Mouse (Mus musculus): ENCODE measurements at regions not wholly inside any gene's neighbourhood (a gene's known extent, or its start where the extent isn't known, plus 50 kb on each side); places are given as distances from the start of the nearest gene placed in this dataset.

DNA sequence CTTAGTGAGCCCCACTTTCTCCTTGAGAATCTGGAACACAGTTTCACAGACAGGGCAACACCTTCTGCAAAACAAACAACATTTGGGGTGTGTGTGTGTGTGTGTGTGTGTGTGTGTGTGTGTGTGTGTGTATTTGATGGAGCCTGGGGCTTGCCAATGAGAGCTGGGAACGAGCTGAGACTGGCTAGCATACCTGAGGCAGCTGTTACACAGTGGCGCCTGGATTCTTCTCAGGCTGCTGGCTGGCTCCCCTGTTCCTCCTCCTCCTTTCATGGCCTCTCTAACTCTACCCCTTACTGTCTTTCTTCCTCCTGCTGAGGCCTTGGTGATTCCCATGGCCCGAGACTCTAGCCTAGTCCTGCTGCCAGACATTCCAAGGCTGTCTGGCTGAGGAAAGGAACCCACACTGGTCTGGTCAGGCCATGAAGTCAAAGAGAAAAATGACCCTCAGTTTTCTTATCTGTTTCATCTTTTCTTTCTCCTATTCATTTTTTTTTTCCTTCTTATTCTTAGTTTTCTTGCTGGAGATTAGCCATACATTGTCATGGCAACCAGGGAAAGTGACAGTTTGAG lies 79.6 kb upstream of the Sem1 start:
- no peak for DNase-seq (ENCODE audit: low read depth, low spot score)

DNA sequence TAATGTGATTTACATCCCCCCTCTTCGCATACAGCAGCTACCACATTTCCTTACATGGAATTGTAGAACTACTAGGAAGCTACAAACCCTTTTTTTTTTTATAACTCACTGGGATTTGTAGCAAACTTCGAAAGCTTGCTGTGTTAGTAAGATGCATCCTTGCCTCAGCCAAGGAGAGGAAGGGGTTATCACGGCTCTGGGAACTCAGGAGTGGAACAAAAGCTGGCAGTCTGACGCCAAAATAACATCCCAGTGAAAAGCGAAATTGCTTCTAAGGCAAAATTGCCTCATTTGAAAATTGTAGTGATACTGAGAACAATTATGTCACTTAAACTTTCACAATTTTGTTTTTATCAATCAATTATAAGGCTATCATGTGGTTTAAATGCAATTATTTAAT lies 81.6 kb upstream of the Sem1 start:
- DNase-seq (ENCODE audit: low read depth, low spot score): no peak

DNA sequence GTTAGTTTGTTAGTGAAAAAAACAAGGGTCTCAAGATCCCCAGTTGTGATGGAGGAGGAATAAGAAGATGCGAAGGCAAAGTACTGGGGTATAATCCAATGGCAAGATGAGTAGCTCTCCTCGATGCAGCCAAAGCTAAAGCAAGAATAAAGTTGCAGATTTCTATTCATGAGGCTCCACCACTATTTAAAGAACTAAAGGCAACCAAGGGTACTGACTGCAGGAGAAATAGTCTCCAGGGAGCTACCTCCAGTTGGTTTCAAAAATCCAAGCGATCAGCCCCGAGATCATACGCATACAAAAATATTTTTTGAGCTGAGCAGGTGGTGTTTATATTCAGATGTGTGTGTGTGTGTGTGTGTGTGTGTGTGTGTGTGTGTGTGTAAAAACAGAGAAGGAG lies 88.3 kb upstream of the Sem1 start:
- DNase-seq (ENCODE audit: low read depth, low spot score): no peak

DNA sequence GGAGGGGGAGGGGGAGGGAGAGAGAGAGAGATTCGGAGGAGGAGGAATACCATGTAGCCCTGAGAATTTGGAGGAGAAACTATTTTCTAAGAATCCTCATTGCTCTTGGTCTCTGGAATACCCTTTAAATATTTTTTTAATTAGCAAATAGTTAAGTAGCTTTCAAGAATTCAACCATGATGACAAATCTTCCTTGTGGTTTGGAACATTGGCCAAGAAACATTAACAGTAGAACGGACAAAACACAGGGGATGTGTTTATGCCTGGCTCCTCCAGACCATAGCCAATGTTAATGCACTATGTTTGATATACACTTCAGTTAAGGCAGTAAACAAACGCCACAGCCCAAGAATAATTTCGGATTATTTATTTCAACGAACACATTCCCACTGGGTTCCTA lies 110.8 kb upstream of the Sem1 start:
- no peak for DNase-seq (ENCODE audit: low read depth, low spot score)

DNA sequence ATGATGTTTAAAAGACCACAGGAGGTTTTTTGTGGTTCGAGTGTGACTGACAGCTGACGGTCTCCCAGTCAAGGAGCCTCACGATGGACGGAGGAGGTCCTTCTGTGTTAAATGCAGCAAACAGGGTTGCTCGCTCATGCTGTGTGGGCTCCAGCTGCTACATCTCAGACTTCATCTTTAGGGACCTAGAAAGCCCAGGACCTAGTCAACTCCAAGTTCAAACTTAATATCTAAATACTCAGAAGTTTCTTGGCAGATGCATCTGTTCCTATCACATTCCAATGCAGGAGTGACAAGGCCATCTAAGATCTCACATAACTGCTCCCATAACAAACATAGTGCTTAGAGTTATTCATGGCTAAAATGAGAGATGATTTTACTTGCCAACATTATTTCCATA lies 111.7 kb upstream of the Sem1 start:
- DNase-seq (ENCODE audit: low read depth, low spot score): no peak

DNA sequence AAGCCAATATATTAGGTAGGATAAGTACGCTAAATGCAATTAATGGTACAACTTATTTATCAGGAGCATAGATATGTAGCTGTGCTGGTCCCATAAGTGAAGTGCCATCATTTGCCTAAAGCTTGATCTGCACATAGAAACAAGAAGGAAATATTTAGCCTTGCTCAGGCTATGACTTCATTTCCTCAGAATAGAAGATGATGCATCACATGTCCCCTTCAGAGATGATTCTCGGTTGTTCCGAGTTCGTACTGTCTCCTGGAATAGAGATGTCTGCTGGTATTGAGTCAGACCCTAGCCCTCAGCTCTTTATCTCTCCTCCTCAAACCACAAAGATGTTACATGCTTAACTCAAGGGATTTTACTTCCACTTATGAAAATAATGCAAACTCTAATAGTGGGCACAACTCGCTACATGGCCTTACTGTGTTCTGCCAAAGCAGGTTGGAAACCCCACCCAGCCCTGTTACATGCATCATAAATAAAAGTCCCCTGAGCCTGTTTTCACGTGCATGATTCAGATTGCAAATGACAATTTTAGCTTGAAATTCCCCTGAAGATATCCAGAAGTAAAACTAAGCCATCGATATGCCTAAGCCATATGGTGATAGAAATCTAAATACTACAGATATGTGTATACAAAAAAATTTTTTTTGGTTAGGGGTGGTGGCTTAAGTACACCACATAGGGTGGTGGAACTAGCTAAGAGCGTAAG lies 113.8 kb upstream of the Sem1 start:
- no peak for DNase-seq (ENCODE audit: low read depth, low spot score)

DNA sequence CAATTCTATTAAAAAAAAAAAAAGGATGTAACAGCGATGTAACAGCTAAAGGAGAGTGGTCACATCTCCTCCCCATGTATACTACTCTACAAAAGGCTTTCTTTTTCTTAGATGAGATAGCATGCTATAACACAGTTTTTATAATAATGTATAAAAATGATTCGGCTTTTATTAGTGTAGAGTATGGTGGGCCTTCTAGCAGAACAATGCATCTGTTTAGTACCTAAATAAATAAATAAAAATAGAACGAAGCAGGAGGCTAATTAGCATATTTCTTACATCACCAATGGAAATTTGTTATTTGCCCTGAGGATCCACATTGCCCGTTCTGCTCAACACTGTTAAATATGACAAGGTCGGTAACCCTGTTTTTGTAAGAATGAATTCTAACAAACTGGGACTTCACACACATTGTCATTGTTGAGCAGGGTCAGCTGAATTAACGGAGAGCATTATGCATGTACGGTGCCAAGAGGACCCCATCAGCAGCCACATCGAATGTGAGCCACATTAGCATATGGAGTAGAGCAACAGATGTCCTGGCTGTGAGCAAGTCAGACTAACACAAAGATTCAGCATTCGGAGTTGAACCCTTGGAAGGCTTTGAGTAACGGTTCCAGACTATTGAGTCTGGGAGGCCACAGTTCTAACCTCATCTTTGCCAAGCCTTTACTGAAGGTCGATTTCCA lies 117.4 kb upstream of the Sem1 start:
- DNase-seq (ENCODE audit: low read depth, low spot score): no peak

DNA sequence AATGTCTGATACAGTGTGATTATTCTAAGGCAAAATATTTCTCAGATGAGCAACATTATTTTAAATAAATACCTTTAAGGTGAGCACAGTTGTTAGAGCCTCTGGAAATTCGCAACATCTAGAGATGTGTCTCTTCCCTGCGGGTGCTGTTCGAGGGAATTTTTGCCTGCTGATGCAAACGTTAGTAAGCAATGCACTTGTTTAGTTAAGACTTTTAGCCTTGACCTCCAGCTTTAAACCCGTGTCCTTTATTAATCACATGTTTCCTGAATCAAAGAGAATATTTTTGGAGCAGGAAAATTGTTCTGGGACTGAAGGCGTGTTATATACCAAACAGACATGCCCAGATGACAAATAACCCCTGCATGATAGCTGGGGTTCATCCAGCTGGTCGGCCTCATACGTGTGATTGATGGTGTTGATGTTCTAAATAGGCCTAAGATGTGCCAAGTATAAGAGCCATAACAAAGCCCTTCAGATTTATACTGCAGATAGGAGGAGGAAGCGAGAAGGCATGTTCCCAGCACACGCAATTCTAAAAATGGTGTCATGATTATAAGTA lies 119.0 kb upstream of the Sem1 start:
- peak; percentile 21 for DNase-seq (ENCODE audit: low read depth, low spot score)

DNA sequence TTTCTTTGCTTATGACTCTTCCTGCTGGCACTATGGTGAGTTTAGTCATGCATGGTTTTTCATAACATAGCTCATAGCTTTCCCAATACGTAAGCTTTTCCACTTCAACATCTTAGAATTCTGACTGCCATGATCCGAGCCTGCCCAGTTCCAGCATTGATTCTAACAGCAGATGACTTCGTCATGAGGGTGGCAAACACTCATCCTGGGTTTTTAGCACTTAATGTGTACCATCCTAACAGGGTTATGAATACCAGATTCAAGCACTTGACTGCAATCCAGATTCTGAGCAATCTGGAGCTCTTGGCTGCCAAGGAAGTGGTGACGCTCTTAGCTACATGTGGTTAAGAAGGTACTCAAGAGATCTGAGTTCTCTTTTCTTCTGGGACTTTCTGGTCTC lies 128.3 kb upstream of the Sem1 start:
- DNase-seq (ENCODE audit: low read depth, low spot score): no peak

DNA sequence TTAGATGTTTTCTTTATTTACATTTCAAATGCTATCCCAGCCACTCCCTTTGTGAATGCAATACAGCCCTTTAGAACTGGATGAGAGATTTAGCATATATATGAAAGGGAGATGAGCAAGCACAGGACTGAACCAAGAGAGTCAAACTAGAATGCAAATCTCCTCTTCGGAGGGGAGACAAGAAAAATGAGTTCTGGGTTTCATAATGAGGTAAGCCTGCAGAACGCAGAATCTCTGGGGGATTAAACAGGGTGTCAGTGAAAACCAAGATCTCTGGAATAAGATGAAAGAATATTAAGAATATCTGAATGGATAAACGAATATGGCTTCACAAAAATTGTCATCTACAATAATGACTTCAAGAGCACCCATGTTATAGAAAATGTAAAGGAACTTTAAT lies 130.6 kb upstream of the Sem1 start:
- DNase-seq (ENCODE audit: low read depth, low spot score): no peak

DNA sequence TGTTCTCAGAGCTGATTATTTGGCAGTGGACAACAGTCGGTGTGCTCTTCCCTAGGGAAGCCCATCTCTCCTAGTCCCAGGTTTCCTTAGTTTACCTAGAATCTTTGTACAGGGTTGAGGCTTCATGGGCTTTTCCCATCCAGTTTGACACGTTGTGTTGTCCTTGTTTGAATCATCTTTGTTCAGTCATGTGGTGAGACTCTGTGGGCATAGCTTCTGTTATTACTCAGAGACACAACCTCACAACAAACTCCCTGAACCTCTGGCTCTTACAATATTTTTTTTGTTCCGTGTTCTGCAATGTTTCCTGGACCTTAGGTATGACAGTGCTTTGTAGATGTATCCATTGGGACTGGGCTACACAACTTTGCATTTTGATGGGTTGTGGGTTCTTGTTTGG lies 132.9 kb upstream of the Dlx6 start:
- DNase-seq (ENCODE audit: low read depth, low spot score): no peak

DNA sequence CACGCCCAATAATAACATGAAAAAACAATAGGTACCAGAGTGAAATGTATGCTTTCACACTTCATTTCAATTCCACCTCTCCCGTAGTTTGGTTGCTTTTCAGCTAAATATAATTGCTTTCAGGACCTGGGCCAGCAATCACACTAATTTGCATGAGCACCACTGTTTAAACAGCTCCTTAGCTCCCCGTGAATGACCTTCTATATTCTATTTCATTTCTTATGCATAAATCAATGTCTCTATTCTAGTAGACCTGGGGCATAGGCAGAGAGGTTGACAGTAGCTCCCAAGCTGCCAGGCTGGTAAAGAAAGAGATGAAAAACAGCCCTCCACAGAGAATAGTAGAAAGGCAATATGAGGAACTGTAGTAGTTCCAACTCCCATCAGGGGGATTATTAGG lies 117.7 kb upstream of the Dlx6 start:
- DNase-seq (ENCODE audit: low read depth, low spot score): no peak

DNA sequence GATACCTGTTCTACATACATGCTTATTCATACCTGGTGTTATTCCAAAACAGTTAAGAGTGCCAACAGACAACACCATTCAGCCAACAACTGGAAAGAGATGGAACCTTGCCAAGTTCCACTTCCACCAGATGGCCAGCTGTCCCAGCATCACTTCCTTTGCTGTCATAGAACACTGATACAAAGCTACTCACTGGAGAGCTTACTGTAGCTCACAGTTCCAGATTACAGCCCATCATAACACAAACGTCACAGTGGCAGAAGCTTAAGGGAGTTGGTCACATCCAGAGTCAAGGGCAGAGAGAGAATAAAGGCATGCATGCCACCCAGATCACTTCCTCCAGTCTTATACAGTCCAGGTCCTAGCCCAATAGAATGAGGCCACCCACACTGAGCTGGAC lies 84.0 kb upstream of the Dlx6 start:
- no peak for DNase-seq (ENCODE audit: low read depth, low spot score)

DNA sequence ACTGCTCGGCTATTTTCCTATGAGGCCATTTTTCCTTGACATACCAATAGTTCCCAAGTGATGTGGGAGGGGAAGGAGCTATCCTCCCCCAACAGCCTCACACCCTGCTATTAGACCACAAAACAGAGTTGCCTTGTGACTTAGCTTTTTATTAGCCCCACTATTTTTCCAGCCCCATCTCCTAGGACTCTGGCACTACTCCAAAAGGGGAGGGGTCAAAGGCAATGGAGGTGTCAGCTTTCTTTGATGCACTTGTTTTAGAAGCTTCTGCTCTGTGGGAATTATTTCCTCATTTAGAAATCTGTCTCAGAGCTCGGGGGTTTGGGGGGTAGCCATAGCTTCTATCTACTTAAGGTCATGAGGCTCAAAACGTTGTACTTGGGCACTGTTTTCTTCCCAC lies 81.6 kb upstream of the Dlx6 start:
- DNase-seq (ENCODE audit: low read depth, low spot score): peak; percentile 45

DNA sequence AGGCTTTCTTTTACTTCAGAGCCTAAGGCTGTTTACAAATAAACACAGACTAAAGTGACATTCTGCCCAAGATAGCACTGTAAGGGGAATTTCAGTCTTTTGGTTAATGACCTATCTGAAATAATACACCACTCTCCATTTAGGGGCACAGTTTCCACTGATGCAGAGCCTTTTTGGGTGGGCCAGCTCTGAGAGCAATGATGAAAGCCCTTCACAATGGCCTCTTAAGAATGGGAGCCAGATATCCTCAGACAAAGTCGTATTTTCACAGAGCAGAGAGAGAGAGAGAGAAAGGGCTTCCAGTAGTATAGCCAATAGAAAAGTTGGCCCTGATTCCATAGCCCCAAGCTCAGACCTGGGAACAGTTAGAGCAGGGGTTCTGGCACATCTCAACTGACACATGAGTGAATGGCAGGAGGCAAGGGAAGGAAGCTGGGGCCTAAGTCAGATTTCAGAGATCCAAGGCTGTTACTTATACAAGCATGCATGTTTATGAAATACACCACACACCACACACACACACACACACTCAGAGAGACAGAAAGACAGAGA lies 77.1 kb upstream of the Dlx6 start:
- peak; percentile 71 for DNase-seq (ENCODE audit: low read depth, low spot score)

DNA sequence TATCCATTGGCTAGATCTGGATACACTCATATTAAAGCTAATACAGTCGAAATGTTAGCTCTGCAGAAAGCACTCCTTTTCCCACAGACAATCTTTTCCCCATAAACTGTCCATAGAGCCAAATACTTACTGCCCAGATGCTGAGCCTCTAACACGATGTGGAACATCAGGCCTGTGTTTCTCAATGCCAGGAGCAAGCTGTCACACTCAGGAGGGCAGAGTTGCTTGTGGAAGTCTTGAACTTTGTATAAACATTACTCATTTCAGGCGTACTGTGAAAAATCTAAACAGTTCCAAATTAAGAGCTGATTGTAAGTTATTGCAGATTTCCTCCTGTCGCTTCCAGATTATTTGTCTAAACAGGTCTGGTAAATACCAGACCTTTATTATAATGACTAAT lies 75.6 kb upstream of the Dlx6 start:
- DNase-seq (ENCODE audit: low read depth, low spot score): no peak

DNA sequence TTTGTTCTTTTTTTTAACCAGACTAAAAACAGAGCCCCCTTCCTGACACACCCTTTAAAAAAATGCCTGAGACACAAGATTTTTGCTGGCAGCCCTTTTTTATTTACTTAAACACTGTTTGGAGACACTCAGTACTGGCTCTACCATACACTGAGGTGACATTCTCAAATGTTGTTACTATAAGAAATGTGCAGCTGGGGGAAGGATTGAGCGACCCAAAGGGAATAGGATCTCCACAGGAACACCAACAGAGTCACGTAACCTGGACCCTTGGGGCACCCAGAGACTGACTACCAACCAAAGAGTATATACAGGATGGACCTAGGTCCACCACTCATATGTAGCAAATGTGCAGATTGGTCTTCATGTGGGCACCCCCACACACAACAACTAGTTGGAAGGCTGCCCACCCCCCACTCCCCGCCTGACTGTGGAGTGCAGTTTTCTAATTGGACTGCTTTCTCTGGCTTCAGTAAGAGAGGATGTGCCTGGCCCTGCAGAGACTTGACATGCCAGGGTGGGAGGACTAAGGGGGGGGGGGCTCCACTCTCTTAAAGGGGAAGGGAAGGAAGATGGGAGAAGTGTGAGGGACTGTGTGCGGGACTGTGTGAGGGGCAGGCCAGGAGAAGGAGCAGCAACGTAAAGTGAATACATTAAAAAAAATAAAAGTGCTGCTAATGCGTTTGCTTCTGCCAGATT lies 68.7 kb upstream of the Dlx6 start:
- no peak for DNase-seq (ENCODE audit: low read depth, low spot score)

DNA sequence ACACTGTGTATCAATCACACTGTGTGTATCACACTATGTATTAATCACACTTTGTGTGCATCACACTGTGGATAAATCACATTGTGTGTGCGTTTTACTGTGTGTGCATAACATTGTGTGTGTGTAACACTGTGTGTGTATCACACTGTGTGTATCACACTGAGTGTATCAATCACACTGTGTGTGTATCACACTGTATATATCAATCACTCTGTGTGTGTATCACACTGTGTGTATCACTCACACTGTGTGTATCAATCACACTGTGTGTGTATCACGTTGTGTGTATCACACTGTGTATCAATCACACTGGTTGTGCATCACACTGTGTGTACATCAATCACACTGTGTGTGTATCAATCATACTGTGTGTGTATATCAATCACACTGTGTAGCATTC lies 62.8 kb upstream of the Dlx6 start:
- no peak for DNase-seq (ENCODE audit: low read depth, low spot score)

DNA sequence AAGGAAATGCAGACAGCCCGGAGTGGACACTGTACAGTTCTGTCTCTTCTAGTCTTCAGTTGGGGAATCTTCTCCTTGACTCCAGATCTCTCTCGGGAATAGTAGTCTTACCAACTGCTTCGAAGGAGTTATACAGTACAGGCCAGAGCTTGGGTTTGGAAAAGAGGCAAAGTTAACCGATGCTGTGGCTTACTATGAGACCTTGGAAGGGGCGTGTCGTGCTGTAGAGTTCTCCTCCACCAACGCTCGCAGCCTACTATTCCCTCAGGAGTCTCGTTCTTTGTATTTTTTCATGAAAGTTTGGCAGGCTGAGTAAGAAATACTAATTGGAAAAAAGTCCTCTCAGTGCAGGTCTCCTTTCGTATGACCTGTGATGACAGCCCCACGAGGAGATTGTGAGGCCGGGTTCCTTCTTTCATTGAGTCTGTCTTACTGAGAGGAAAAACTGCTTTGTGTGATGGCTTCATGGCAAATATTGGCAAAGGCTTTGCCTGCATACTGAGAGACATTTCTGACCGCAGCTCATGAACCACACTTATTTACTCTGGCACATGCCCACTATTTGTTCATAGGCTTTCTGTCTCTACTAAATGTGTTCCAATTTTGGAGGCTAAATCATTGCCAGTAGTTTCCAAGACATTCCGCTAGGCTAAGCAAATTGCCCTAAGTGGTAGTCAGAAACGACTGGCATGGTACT lies 61.4 kb upstream of the Dlx6 start:
- DNase-seq (ENCODE audit: low read depth, low spot score): no peak

Data from forelimb bud, embryonic 11.5 days (tissue).